Mouse (Mus musculus) common myeloid progenitor, adult 5-6 weeks (primary cell): ENCODE data around the gene Haus4. TPM values are rescaled to one million over a fixed set of nuclear protein-coding genes. Genes with fewer than 3 reads are reported as not detected.

Source experiments
- ATAC-seq: replicated peaks from 2 replicates; pipeline ENCODE4 v1.8.0; 2016; ENCODE audit warnings: low read depth, mild to moderate bottlenecking, moderate TSS enrichment, inconsistent platforms; ENCODE audit not compliant: poor library complexity, severe bottlenecking
- total RNA-seq: library from RNA; stranded (forward); fragments of 200-1000, 187-1606 nt; gene quantifications from 2 replicates; pipeline ENCODE4 v1.2.3, GENCODE M21; 2017

Haus4 gene
- total RNA-seq, 1 experiment from 2014 or later: 74.5 TPM

DNA sequence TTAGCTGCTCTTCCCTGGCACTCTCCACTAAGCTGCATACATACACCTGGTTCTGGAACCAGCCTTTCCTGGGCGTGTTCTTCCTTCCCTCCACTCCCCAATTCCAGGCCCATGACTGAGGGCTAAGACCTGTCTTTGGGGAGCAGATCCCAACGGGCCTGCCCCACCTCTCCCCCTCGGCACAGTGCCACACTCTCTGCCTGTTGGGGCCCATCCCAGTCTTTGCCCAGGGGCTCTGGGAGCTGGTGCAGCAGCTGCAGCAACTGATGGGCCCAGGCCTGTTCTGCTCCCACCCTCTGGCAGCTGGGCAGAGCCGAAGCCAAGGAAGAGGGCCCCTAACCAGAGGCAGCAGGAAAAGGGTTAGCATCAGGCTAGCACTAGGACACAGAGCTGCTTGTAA lies 19.8 kb upstream of the Haus4 start:
- no peak for ATAC-seq

DNA sequence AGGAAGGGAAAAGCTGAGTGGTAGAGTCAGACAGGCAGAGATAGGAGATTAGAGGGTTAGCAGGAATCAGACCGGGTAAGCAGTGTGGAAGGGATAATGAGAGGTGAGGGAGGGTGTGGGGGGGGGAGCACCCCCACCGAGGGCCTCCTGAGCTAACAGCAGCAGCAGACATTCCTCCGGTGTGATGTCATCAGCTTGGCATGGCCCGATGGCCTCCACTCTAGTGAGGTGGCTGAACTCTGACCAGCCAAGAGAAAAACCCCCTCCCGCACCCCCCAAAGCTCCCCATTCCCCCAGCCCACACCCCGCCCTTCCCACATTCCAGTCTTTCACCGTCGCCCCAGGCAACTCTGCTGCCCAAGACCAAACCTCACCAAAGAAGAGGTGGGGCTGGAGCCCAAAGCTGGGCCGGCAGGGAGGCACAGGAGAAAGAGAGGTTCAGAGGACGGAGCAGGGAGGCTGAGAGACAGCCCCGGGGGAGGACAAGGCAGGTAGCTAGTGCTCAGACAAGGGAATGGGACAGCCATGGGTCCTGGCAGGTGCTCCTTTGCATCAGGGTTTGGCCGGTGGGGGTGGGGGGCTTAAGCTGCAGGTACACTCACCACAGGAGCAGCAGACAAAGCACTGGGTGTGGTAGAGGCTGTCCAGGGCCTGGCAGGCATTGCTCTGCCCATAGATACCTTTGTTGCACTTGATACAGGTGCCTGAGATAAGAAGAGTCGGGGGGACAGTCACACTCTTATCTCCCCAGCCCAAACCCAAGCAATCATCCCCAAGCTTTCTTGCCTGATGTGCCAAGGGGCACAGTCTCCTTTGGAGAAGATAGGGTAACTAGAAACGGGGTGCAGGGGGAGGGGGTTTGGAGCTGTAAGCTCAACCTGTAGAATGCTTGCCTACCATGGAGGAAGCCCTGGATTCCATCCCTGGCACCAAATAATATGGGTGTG lies 18.6 kb upstream of the Haus4 start:
- ATAC-seq: no peak

DNA sequence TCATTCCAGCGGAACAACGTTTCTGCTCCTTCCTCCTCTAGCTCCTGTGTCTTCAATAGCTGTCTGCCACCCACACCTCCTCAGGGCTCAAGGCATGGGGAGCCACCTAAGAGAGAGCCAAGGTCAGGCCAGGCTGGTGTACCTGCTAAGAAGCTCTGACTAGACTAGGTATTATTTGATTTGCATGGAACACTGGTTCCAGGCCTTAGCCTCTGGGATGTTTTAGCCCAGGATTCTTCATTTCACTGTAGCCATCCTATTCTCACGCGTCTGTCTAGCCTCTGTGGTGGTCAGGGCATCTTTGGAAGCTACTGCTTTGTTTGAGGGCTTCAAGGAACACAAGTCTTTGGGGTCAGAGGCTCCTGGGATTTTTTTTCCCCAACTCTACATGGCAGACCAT lies 17.7 kb upstream of the Haus4 start:
- no peak for ATAC-seq

DNA sequence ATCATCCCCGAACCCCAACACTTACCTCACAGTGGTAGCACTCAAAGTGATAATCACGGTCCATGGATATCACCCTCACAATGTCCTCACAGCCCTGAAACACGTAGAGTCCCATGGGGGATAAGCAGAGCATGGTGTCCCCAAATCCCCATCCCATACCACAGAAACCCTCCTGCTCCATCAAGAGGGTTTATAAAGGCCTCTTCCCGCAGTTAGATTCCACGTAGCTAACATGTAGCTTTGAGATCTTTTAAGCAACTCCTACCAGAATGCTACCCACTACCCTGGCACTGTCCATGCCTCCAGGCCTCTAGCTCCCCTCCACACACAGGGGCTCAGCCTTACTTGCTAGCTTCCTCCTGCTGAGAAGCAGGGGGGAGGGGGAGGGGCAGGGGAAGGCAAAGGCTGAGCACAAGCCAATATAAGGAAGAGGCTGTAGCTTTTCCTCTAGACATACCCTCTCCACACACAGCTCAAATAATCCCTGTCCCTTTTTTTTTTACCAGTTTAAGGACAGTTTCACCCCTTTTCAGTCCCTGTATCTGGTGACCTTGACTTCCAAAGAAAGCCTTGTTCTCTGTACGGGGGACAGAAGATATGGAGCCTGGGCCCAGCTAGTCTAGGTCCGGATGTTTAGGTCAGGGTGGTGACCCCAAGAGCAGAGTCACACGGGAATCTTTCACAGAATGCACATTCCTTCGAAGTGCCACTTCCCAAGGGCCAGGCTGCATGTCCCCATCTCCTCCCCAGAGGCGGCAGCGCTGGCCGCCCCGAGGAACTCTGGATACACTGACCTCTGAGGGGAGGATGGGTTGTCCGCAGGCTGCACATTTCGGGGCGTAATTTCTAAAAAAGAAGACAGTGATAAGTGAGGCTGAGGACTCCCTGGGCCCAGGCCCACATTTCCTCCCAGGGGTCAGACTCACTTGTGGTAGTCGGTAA lies 15.3 kb upstream of the Haus4 start:
- ATAC-seq: no peak

DNA sequence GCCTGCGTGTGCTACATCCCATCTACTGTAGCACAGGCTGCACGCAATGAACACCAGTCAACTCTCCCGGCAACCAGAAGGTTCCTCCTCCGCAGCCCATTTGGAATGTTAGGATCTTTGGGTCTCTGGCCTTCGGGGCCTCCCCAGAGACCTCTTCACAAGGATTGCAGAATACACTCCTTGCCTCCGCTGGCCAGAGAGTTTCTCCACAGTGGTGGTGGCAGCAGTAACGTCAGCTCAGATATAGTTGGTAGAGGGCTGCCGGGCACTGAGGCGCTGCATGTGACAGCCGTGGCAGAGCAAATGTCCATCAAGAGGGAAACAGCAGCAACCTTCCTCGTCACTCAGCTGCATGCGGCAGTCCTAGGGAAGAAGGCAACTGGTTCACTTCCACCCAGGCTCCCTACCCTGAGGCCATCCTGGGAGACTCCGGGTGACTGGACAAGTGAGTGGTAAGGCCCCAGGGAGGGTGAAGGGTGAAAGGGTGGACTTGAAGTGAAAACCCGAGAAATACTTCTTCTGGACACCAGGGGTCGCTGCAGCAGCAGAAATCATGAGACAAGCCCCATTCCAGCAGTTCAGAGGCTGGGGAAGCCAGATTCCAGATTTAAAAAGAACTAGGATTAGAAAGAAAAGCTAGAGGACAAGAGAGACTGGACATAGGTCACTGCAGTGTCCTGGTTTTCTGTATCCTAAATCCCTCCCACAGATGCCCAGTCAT lies 14.4 kb upstream of the Haus4 start:
- ATAC-seq: peak; percentile 85

DNA sequence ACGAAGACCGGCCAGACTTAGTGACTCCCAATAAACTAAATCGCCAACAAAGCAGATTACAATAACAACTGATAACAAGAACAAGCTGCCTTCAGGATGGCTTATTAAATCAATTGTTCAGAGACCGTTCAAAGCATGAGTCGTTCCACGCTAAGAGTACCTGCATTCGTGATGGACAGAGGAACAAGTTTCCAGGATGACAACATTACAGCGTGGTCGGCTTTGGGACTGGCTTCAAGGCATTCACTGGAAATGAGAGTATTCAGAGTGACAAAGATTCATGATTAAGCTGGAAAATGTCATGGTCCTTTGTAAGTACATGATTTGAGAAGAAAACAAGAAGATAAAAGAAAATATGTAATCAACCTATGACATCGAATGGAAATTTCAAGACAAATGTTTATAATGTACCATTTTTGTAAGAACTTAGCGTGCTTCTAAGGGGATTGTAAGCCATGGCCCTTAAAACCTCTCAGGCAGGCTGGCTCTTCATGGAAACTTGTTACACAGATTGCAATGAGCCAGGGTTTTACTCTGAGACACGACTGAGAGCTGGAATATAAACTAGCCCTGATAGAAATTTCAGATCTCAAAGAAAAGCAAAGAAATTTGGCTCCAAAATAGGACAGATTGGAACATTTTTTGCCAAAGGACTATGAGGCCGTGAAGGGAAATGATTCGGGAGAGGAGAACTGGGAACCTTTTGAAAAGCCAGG lies 6.3 kb upstream of the Haus4 start:
- ATAC-seq: no peak

DNA sequence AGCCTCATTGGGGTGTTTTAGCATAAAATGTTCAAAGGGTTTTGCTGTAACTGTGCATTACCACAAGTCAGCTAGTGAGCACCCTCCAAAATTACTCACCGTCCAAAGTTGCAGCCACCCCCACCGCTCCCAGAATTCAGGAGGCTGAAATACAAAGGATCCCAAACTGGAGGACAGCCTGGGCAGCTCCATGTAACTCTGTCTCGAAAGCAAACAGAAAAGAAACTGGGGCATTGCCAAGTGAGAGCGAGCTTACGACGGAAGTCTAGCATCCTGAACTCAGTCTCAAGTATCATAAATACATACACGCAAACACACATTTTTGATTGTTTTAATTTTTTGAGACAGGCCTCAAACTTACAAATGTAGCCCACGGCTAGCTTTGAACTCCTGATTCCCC lies 2.9 kb upstream of the Haus4 start:
- ATAC-seq: no peak

DNA sequence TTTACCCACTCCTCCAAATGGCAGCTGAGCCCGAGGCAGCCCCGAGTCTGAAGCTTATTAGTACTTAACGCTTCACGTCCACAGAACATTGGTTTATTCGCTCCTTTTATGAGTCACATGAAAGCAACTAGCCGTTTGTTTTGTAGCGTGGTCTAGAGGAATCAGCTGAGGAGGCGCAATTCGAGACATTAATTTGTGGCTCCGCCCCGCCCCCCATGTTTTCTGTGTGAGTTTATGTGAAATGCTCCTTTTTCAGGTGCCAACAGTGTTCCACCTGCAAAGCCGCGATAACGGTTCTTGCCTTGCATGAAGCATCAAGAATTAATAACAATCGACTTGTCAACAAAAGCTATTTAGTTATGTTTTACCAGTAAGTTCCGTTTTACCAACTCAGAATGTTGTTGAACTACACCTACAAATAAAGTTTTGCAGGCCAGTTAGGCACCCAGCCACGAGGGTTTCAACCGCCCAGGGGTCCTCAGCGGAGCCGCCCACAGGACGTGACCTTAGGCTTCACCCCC lies 902 bp downstream of the Haus4 start:
- ATAC-seq: no peak

DNA sequence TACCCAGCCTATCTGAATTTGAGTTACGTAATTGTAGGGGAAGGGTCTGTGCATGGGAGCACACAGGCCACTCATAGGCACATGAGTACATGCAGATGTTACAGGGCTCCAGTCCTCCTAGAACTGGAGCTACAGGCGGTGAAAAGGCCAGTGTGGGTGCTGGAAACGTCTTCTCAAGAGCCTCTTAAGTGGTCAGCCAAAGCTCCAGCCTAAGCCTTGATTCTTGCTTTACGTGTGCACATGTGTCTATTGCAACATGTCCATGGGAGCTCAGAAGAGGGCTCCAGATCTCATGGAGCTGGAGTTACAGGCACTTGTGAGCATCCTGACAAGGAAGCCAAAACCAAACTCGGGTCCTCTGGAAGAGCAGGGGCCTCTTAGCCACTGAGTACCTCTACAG lies 9.7 kb downstream of the Haus4 start:
- ATAC-seq: no peak

DNA sequence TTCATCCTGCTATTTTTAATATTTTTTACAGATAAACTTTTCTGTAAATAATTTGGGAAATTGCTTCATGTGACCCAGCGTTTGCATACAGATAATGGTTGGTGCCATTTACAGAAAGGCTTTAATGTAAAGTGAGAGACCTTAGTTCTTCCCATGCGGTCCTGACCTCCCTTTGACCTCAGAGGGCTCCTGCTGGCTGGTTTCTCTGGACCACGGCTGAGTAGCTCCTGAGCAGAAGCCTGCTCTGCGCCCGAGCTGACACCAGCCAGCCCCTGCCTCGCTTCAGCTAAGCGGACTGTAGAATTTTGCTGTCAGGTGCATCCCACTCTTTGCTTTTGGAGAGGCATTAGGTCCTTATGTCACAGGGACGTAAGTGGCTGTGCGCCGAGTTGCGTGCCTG lies 13.6 kb downstream of the Haus4 start:
- no peak for ATAC-seq

DNA sequence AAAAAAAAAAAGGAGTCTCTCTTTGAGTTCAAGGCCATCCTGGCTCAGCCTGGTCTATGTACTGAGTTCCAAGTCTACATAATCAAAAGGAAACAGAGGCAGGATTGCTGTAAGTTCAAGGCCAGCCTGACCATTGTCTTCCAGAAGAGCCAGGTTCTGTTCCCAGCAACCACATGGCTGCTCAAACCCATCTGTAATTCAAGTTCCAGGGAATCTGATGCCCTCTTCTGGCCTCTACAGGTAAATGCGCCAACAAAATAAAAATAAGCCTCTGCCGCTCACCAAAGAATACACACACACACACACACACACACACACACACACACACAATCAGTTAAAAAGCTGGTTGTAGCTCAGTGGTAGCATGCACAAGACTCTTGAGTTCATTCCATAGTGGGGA lies 15.8 kb downstream of the Haus4 start:
- no peak for ATAC-seq

DNA sequence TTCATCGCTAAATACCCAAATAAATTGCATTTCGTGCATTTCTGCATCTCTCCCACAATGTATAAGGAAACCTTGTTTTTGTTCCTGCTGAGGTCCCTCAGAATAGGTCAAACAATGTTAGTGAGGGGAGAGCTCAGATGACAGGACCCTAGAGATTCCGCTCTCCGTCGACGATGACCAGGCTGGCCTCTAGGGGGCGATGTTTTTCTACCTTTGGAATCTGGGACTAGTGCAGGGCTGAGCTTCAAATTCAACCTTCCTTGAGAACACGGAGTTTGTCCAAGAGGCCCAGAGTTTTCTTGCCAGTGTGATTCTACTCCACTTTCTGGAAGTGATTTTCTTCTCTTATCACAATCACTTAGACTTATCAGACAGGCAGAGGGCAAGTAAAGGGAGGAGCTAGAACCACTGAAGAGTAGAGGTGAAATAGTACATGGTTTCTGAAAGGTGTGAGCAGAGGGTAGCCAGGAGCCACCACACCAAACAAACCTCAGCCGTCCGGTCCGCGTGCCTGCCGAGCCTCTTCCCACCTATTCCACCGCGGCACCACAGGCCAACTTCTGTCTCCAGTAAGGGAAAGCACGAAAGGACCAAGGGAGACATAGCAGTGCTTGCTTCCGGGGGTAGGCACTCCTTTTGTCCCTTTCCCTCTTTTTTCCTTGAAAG lies 25.8 kb downstream of the Haus4 start:
- peak; percentile 85 for ATAC-seq

DNA sequence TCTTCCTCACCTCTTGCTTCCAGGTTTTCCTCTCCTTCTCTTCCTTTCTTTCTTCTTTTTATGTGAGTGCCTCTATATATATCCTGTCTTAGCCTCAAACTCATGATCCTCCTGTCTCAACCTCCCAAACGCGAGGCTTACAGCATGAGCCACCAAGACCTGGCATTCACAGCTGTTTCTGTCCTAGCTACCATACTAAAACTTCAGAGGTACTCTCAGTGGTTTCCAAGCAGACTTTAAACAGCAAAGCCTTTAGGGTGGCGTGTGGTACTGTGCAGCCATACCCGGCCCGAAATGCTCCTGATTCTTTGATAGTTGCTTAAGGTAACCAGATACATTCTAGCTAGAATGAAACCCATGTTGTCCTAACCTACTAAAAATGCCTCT lies 26.4 kb downstream of the Haus4 start:
- no peak for ATAC-seq

DNA sequence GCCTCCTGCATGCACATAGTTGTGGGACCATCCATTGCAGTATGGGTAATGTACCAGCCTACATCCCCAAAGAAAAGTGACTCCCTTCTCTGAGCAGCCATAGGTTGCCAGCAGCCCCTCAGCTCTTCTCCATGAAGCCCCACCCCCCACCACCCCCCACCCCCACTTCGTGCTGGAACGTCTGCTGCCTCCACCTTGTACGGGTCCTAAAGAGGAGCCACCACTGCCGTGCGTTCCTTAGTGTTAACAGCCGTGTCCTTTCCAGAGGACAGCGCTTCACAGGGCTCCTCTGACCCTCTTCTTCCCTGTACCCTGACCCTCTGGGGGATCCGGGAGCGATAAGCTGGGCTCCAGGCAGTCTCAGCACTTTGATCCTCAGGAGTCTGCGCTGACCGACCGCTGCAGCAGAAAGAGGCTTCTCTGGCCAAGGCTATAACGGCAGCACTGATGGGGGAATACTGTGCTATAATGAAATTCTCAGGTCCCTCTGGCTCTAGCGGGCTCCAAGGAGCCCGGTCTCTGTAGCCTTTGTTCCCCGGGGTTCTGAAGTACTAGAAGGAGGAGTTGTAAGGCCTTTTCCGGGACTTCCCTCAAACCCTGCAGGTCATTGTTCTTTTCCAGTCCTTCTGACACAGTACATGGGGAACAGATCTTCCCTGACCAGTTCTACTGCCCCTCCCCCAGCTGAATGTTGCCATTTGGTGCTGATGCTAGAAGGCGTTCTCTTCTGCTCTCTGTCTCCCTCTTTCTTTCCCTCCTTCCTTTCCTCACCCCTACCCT lies 27.0 kb downstream of the Haus4 start:
- ATAC-seq: no peak

DNA sequence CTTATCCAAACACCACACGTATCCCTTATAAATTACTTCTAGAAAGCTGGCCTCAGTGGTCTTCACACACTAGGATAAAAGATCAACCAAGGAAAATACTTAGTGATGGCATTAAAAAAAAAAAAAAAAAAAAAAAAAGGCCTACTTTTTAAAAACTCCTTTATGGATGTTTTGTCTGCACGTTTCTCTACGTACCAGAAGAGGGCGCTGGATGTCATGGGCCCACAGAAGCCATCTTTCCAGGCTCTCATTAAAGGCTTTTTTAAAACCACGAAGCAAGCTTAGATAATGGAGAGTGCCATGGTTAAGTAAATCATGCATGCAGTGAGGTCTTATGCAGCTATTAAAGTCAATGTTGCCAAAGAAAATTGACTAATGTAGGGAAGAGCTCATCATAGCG lies 30.8 kb downstream of the Haus4 start:
- no peak for ATAC-seq

DNA sequence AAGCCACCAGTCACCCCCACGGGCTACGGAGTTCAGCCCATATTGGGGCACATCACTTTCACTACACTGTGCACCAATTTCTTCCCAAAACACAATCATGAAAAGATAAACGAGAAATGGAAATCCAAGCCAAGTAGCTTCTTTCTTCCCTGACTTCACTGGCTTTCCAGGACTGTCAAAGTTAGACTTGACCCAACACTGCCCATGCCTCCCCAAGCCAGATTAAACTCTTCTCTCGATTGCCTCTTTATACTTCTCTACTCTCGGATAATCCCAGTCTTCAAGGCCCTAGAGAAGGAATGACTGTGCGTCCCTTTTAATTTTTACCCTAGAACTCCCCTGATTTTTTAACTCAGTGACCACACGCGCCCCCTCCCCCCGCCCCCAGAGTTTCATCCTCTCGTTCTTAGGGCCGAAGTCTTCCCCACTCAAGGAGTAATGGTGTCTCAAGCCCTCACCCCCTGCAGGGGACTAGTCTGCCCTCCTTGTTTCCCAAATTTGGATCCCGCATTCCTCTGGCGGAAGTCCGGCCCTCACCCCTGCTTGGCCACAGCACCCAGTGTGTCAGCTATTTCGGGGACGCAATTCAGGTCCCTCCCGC lies 37.6 kb downstream of the Haus4 start:
- ATAC-seq: peak; percentile 15; the same call in 1 of the 2 replicates

DNA sequence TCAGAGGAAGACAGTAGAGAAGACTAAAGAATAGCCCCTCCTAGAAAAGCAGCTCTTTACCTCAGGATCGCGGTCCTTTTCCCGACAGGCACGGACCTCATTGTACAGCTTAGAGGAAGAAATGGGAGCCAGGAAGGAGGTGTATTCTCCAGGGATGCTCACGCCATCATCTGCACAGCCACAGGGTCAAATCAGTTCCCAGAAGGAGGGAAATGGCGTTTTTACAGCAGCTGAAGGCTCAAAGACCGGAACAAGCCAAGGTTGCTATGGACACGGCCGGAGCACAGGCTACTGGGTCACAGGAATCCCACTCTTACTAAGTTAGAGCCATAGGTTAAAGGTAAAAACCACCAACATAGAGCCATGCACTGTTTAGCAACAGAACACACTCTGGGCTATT lies 44.6 kb downstream of the Haus4 start:
- ATAC-seq: no peak

DNA sequence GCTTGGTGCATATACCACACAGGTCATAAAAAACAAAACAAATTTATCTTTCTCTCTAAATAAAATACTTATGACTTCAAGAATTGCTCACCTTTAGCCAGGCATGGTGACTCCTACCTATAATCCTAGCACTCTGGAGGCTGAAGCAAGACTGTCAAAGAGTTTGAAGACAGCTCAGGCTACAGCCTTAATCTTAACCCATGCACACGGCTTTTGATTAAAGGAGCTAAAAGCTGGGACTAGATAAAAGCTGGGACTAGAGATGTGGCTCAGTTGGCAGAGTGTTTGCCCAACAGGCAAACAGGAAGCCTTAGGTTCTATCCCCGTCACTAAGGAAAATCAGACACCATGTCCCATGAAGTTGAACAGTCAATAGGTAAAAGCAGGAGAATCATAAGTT lies 51.3 kb downstream of the Haus4 start:
- ATAC-seq: no peak
